Comparison of ENCODE assay signal across 28 mouse cellular contexts in genomic region chr5:130268976-130269375, GRCm38 (mm10). TPM values are rescaled to one million over a fixed set of nuclear protein-coding genes. Genes with fewer than 3 reads are reported as not detected.
DNase-seq lines count a peak whose midpoint lies in the region; TF ChIP-seq lines count a peak whose summit lies in the region.
"Had no signal": no experiment of that assay in that cellular context is flagged by ENCODE, and none has a peak within 500 bp of the region (broad histone marks: within the 10 kb centered on the region; RNA-seq: fewer than 3 reads in every experiment).

No protein-coding gene starts in this region.

- no peak overlapping the region for H3K27ac ChIP-seq in ES-E14 (ENCODE audit: insufficient read depth, low read depth, low read length, poor library complexity, severe bottlenecking)
- H3K27ac ChIP-seq: embryonic facial prominence, embryonic 12.5 days; hindbrain, embryonic 13.5 days; liver, embryonic 12.5 days; midbrain, embryonic 12.5 days; neural tube, embryonic 12.5 days had no signal

- intact Hi-C loops in gastrocnemius, postnatal 14 days (cut with DNase I; ENCODE audit: low total_unique reads): no loop called here

- peaks cover 0 to 4% of the 10 kb centered on the region in 2 experiments; a peak in 1 of 4 replicates for H3K4me1 ChIP-seq in ES-E14 (ENCODE audit: control insufficient read depth in 2 of 2, insufficient read depth in 2 of 2, low read length in 2 of 2, poor library complexity in 1 of 2)
- H3K4me1 ChIP-seq: embryonic facial prominence, embryonic 12.5 days; hindbrain, embryonic 13.5 days; midbrain, embryonic 12.5 days; neural tube, embryonic 12.5 days had no signal

- peaks cover 45% of the 10 kb centered on the region for H3K36me3 ChIP-seq in ES-E14 (ENCODE audit: control insufficient read depth, insufficient read depth, low read length, poor library complexity, severe bottlenecking)

- H3K4me3 ChIP-seq in ES-E14 (ENCODE audit: insufficient read depth in 1 of 2, low read depth in 1 of 2, low read length in 2 of 2, poor library complexity in 1 of 2, severe bottlenecking in 1 of 2): no peak overlapping the region
- H3K4me3 ChIP-seq: embryonic facial prominence, embryonic 12.5 days; hindbrain, embryonic 13.5 days; liver, embryonic 12.5 days; megakaryocyte, embryonic 14.5 days; midbrain, embryonic 12.5 days; myocyte; neural tube, embryonic 12.5 days had no signal

- in situ Hi-C loops in ES-E14 (cut with MboI; ENCODE audit: low sequenced_read_pairs in 2 of 2, unreplicated experiment in 2 of 2): no loop called here

- H3K9me3 ChIP-seq in ES-E14 (ENCODE audit: control insufficient read depth, insufficient read depth, low read depth, low read length): no peaks in the 10 kb centered on the region
- H3K9me3 ChIP-seq: embryonic facial prominence, embryonic 12.5 days; hindbrain, embryonic 13.5 days; liver, embryonic 12.5 days; megakaryocyte, embryonic 14.5 days; midbrain, embryonic 12.5 days; neural tube, embryonic 12.5 days had no signal

- peak; percentile 36 for DNase-seq in cerebellum, adult 9-11 months
- DNase-seq in cerebellum, postnatal 4 days (ENCODE audit: low spot score in 2 of 2): no peak
- DNase-seq in ES-E14 (ENCODE audit: low read depth, low spot score): no peak
- DNase-seq in adrenal gland, adult 2 months: peak; percentile 79
- DNase-seq in adrenal gland, postnatal 36 days: peak; percentile 70 to 71
- no peak for DNase-seq in ovary, postnatal 14 days (ENCODE audit: low spot score)
- DNase-seq in gastrocnemius, postnatal 14 days: no peak
- DNase-seq: cerebellum, adult 11 months; cerebellum, postnatal 14 days; embryo, embryonic 11 days; gastrocnemius, postnatal 10 days; heart, adult 11 months; heart, postnatal 4 days; kidney, adult 9 months; kidney, postnatal 10 days; left cerebral cortex, postnatal 4 days; liver, postnatal 0 days; lung, postnatal 4 days; right cerebral cortex, postnatal 4 days; thymus, adult 2 months; thymus, postnatal 36 days had no signal

- peak overlapping the region; percentile 45 for H3K9ac ChIP-seq in ES-E14 (ENCODE audit: insufficient read depth, low read depth, low read length, poor library complexity, severe bottlenecking)
- H3K9ac ChIP-seq: embryonic facial prominence, embryonic 12.5 days; hindbrain, embryonic 13.5 days; liver, embryonic 12.5 days; liver, postnatal 0 days; midbrain, embryonic 12.5 days; neural tube, embryonic 12.5 days had no signal

TF ChIP-seq in ES-E14, 5 proteins besides CTCF, POLR2A, EP300 and RAD21:
- TF ChIP-seq MAFK (IDR thresholded peaks at IDR 0.05; ENCODE audit: insufficient read depth, low read depth, low read length) (no peak), ZNF384 (IDR thresholded peaks at IDR 0.05; ENCODE audit: low read depth, low read length) (no peak), CHD2 (IDR thresholded peaks at IDR 0.05; ENCODE audit: low read depth, low read length) (no peak), ZC3H11A (IDR thresholded peaks at IDR 0.05; ENCODE audit: borderline replicate concordance, low read depth, low read length) (no peak), HCFC1 (IDR thresholded peaks at IDR 0.05; ENCODE audit: borderline replicate concordance, insufficient read depth, low read length) (no peak)

RNA-seq across cellular contexts. Expression of gene Tyw1, which starts 13.6 kb away (rescaled TPM):
- total RNA-seq in ES-E14 (2012; rRNA removed): 87.9 and 135 TPM in 2 replicates
- total RNA-seq in adrenal gland, adult 2 months (2021): 10 to 100 TPM; 25.8 to 32.3 TPM
- 8.1 and 8.2 TPM in 2 replicates for polyA plus RNA-seq in adrenal gland, adult 2 months (2012; rRNA removed)
- total RNA-seq in adrenal gland, postnatal 36 days (2021): 10 to 100 TPM; 28.1 to 32.3 TPM
- 1 to 10 TPM; 7.8 to 9.1 TPM for total RNA-seq in gastrocnemius, postnatal 14 days (2021)

RNA-seq across cellular contexts. Expression of gene Sbds, which starts 13.6 kb away (rescaled TPM):
- 50.6 and 61.0 TPM in 2 replicates for total RNA-seq in ES-E14 (2012; rRNA removed)
- 100 to 1,000 TPM; 103 to 138 TPM for total RNA-seq in adrenal gland, adult 2 months (2021)
- 44.3 and 46.6 TPM in 2 replicates for polyA plus RNA-seq in adrenal gland, adult 2 months (2012; rRNA removed)
- total RNA-seq in adrenal gland, postnatal 36 days (2021): 100 to 1,000 TPM; 109 TPM
- total RNA-seq in gastrocnemius, postnatal 14 days (2021): 10 to 100 TPM; 22.6 to 23.4 TPM

RNA-seq across cellular contexts. Expression of gene Tmem248, which starts 52.1 kb away (rescaled TPM):
- total RNA-seq in ES-E14 (2012; rRNA removed): 83.1 and 92.9 TPM in 2 replicates
- 10 to 100 TPM; 66.7 to 78.7 TPM for total RNA-seq in adrenal gland, adult 2 months (2021)
- 45.8 and 51.1 TPM in 2 replicates for polyA plus RNA-seq in adrenal gland, adult 2 months (2012; rRNA removed)
- 10 to 100 TPM; 68.0 to 74.2 TPM for total RNA-seq in adrenal gland, postnatal 36 days (2021)
- 10 to 100 TPM; 28.6 to 29.6 TPM for total RNA-seq in gastrocnemius, postnatal 14 days (2021)

Comparison
In these comparisons a context has a peak if more than half of its experiments do, and no peak if none do; other contexts are left out.
1. DNase-seq: peak in cerebellum, adult 9-11 months (single experiment), adrenal gland, adult 2 months (single experiment) and adrenal gland, postnatal 36 days (2 of 2); none in cerebellum, postnatal 4 days (0 of 2), ES-E14 (single experiment), ovary, postnatal 14 days (single experiment) and gastrocnemius, postnatal 14 days (single experiment).